Mouse (Mus musculus) small intestine, adult 2 months (tissue): ENCODE measurements at regions not wholly inside any gene's neighbourhood (a gene's known extent, or its start where the extent isn't known, plus 50 kb on each side); places are given as distances from the start of the nearest gene placed in this dataset.

Source experiments
- H3K27ac ChIP-seq: fragments of 200-500 bp; 2 replicates; pipeline ENCODE4 v1.5.1; 2012; ENCODE audit warnings: low read depth, low read length, control low read depth, inconsistent platforms; ENCODE audit not compliant: insufficient read depth
- H3K27me3 ChIP-seq: fragments of 200-500 bp; 2 replicates; pipeline ENCODE4 v1.6.1; 2012; ENCODE audit warnings: mild to moderate bottlenecking, moderate library complexity, low read length, inconsistent platforms; ENCODE audit not compliant: control insufficient read depth, insufficient read depth
- H3K36me3 ChIP-seq: fragments of 200-500 bp; 2 replicates; pipeline ENCODE4 v1.6.1; 2012; ENCODE audit warnings: mild to moderate bottlenecking, low read length, control low read depth, inconsistent platforms; ENCODE audit not compliant: control insufficient read depth, insufficient read depth
- H3K4me1 ChIP-seq: fragments of 200-500 bp; 2 replicates; pipeline ENCODE4 v1.6.1; 2012; ENCODE audit warnings: low read length, inconsistent platforms, mixed read lengths; ENCODE audit not compliant: control insufficient read depth, insufficient read depth, insufficient read length
- H3K4me3 ChIP-seq: fragments of 200-500 bp; 2 replicates; pipeline ENCODE4 v1.5.1; 2012; ENCODE audit warnings: low read depth, mild to moderate bottlenecking, control low read depth, inconsistent platforms, low read length, moderate library complexity
- CTCF ChIP-seq: fragments of 200-500 bp; IDR thresholded peaks from 2 replicates; pipeline ENCODE4 v1.5.1; 2012; ENCODE audit warnings: low read depth, mild to moderate bottlenecking, control low read depth, inconsistent platforms, low read length, moderate library complexity, mixed read lengths; ENCODE audit not compliant: insufficient replicate concordance, insufficient read length; ENCODE audit errors: extremely low read depth
- POLR2A ChIP-seq: fragments of 200-500 bp; IDR thresholded peaks from 2 replicates; pipeline ENCODE4 v1.6.1; 2012; ENCODE audit warnings: low read depth, mild to moderate bottlenecking, control low read depth, inconsistent platforms, low read length, moderate library complexity
- WGBS: fragments of 180-500 bp; shearing (Covaris S2); methylation state at CpG from one replicate; pipeline ENCODE4 v1.1.7; 2018; 5-methylcytosine and 5-hydroxymethylcytosine counted together

DNA sequence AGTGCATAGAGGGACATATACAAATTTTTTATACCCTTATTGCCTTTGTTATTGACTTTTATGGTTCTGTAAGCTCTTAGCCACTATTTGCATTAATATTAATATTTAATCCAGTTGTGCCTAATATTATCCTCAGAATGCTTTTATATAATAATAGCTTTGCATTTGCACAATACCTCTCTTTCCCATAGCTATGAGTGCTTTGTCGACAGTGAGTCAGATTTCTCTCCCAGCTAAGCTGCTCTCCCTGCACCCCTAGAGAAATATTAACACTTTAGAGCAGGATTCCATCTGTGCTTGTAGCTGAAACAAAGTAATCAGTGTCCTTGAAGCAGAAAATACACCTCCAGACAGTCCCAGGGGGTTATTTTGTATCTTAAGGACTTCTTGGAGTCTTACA lies 288.6 kb upstream of the Arglu1 start:
- no peak for TF ChIP-seq POLR2A
- Histone ChIP-seq H3K27me3 (no peaks in the 10 kb centered on the region), H3K4me3 (no peak overlapping the region), H3K27ac (no peak overlapping the region), H3K36me3 (no peaks in the 10 kb centered on the region), H3K4me1 (no peaks in the 10 kb centered on the region)
- WGBS, result 20% methylated on average over 1 of the region's 1 CpGs

DNA sequence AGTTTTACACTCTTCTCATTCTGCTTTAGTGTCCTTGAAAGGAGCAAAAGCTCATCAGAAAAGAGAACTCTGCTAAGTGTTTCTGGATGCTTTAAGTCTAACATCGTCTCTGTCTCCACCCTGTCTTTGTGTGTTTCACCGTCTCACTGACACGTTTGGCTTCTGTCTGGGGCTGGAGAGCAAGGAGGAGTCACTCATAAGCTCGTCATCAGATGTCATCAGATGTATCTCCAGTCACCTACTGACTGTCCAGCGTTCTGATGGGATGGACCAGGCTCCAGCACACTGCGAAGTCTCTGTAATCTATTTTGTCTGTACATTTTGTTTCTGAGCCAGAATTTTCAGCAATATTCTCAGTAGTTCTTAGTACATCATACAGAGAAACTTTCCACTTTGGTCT lies 283.4 kb upstream of the Arglu1 start:
- 62% methylated on average over 6 of the region's 6 CpGs for WGBS
- Histone ChIP-seq H3K4me1 (peaks cover 2% of the 10 kb centered on the region; the same call in 1 of the 2 replicates), H3K4me3 (no peak overlapping the region), H3K27me3 (no peaks in the 10 kb centered on the region), H3K27ac (no peak overlapping the region), H3K36me3 (no peaks in the 10 kb centered on the region)
- TF ChIP-seq CTCF (no peak), POLR2A (no peak)

DNA sequence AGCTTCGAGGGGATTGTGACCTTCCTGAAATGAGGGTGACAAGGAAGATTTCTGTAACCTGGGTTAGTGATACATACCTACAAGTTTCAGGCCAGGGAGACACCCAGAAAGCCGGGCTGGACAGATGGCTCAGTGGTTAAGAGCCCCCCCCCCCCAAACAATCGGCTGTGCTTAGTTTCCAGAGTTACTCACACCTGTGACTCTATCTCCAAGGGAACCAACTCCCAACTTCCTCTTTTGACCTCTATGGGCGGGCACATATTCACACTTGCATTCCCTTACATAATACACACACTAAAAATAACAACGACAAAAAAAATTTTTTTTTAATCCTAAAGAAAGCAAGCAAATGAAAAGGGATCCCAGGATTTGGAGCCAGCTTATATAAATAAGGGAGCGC lies 283.0 kb upstream of the Arglu1 start:
- 45% methylated on average over 6 of the region's 6 CpGs for WGBS
- no peaks in the 10 kb centered on the region for H3K27me3 ChIP-seq
- TF ChIP-seq POLR2A (no peak), CTCF (no peak)
- no peaks in the 10 kb centered on the region for H3K36me3 ChIP-seq
- no peak overlapping the region for H3K4me3 ChIP-seq
- peaks cover 2% of the 10 kb centered on the region; the same call in 1 of the 2 replicates for H3K4me1 ChIP-seq
- H3K27ac ChIP-seq, result no peak overlapping the region

DNA sequence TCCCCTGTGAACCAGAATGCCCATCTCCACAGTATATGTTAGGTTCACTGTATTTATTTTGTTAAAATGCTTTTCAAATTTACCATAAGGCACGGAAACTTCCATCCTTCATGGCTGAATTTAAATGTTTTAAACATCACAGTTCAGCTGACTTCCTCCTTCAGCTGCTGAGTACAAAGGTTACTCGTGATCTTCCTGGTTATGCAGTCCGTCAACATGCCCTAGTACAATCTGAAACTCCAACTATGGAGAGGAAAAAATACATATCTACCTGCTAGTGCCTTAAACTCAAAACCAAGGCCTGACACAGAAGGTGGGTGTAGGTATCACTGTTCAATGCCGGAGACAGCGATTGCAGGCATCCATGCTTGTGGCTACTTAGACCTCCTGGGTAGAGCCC lies 280.5 kb upstream of the Arglu1 start:
- H3K4me1 ChIP-seq, result peaks cover 2% of the 10 kb centered on the region; the same call in 1 of the 2 replicates
- no peak overlapping the region for H3K27ac ChIP-seq
- WGBS, result 43% methylated on average over 5 of the region's 5 CpGs
- no peak for TF ChIP-seq CTCF
- TF ChIP-seq POLR2A, result no peak
- no peak overlapping the region for H3K4me3 ChIP-seq
- H3K27me3 ChIP-seq, result no peaks in the 10 kb centered on the region
- H3K36me3 ChIP-seq, result no peaks in the 10 kb centered on the region

DNA sequence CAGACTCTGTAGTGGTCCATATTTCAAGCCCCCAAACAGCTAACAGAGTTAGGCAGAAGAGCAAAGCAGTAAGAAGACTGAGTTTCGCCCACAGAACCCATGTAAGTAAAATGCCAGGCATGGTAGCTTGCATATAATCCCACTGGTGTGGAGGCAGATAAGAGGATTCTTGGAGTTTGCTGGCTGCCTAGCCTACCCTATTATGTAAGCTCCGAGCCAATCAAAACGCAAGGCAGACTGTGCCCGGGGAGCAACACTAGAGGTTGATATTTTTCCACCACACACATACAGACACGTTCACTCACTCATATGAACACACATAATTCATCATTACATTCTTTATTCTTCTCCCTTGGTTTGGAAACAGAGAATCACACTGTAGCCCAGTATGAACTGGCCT lies 280.0 kb upstream of the Arglu1 start:
- WGBS, result 84% methylated on average over 5 of the region's 5 CpGs
- TF ChIP-seq POLR2A (no peak), CTCF (no peak)
- no peak overlapping the region for H3K4me3 ChIP-seq
- H3K27ac ChIP-seq, result no peak overlapping the region
- no peaks in the 10 kb centered on the region for H3K36me3 ChIP-seq
- H3K4me1 ChIP-seq, result peaks cover 2% of the 10 kb centered on the region; the same call in 1 of the 2 replicates
- no peaks in the 10 kb centered on the region for H3K27me3 ChIP-seq

DNA sequence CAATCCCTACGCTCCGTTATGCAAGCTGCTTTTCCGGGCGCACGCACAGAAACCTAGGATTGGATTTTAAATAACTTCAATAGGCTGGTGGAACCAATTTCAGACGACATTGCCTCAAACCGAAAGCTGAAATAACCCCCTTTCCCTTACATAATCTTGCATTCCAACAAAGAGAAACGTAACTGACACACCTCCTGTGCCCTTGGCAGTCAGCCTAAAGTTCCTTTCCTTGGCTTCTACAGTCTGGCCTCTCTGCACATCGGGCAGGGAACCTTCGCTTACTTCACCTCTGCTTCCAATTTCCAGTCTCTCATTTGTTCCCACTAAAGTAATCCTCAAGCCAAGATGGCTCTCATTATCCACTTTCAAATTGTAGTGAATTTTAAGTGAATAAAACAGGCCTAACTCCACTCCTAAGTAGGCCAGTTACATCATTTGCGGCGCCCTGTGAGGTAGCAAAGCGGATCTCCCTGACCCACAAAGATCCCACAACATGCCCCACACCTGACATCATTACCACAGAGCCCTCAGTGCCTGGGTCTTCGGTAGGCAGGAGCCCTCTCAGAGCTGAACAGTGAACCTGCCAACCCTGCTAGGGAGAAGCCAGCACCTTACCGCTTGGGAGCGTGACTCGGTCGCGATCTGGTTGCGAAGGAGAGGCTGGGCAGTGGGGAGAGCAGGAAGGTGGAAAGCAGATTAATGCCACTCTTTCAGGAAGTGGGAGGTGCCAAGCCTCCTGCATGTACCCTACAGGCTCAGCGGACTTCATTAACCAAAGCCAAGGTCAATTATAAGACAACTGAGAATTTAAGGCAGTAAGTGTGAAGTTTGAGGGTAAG lies 279.0 kb upstream of the Arglu1 start:
- 71% methylated on average over 21 of the region's 21 CpGs for WGBS
- Histone ChIP-seq H3K4me1 (peaks cover 2% of the 10 kb centered on the region; the same call in 1 of the 2 replicates), H3K4me3 (no peak overlapping the region), H3K27me3 (no peaks in the 10 kb centered on the region), H3K36me3 (no peaks in the 10 kb centered on the region), H3K27ac (no peak overlapping the region)
- TF ChIP-seq POLR2A (no peak), CTCF (no peak)

DNA sequence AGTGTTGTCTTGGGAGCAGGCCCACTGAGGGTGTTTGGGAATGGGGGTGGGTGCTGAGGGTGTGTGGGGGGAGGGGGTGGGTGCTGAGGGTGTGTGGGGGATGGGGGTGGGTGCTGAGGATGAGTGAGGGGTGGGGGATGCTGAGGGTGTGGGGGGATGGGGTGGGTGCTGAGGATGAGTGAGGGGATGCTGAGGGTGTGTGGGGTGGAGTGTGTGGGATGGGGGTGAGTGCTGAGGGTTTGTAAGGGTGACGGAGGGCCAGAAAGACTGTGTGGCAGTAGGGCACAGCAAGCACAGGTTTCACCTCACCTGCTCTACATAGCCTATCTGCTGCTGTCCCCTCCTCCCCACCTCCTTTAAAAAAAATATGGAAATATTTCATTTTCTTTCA lies 276.3 kb upstream of the Arglu1 start:
- no peaks in the 10 kb centered on the region for H3K27me3 ChIP-seq
- TF ChIP-seq CTCF, result no peak
- no peak for TF ChIP-seq POLR2A
- H3K4me3 ChIP-seq, result no peak overlapping the region
- H3K4me1 ChIP-seq, result peaks cover 2% of the 10 kb centered on the region; the same call in 1 of the 2 replicates
- no peak overlapping the region for H3K27ac ChIP-seq
- WGBS, result 100% methylated on average over 1 of the region's 1 CpGs
- H3K36me3 ChIP-seq, result no peaks in the 10 kb centered on the region
